Mouse (Mus musculus): ENCODE data around the gene Slc27a4. TPM values are rescaled to one million over a fixed set of nuclear protein-coding genes. Genes with fewer than 3 reads are reported as not detected.
"Not testable (repeated sequence)": the region's sequence is repeated elsewhere in the genome, so short reads cannot be mapped to it uniquely, and the experiment has no call there.

Gene Slc27a4
- polyA plus RNA-seq, 1 experiment from 2014 or later, result 16.2 TPM

GRCm38 (mm10) chr2:29781256-29781655 is 21.2 kb upstream of the Slc27a4 start:
- Histone ChIP-seq H3K9me3 (ENCODE audit: control insufficient read depth, low read length) (peaks cover 10% of the 10 kb centered on the region; the same call in 1 of the 2 replicates), H3K36me3 (ENCODE audit: control insufficient read depth, insufficient read depth, low read length) (peaks cover 98% of the 10 kb centered on the region)
- not testable (repeated sequence) for H3K9ac ChIP-seq (ENCODE audit: low read length); H3K4me2 ChIP-seq (ENCODE audit: low read length); H3K27ac ChIP-seq (ENCODE audit: low read depth); ATAC-seq (replicated peaks; ENCODE audit: low FRiP score, low TSS enrichment, low read depth); H3K4me3 ChIP-seq (ENCODE audit: low read depth, low read length); H3K27me3 ChIP-seq (replicated peaks; ENCODE audit: control insufficient read depth, insufficient read depth, low read length); DNase-seq (ENCODE audit: low spot score); H3K4me1 ChIP-seq (replicated peaks; ENCODE audit: control insufficient read depth, insufficient read depth, low read length)
- 97% methylated on average over 2 of the region's 2 CpGs for WGBS

- Histone ChIP-seq H3K27me3 (replicated peaks; ENCODE audit: control insufficient read depth, insufficient read depth, low read length) (no peaks in the 10 kb centered on the region), H3K4me2 (ENCODE audit: low read length) (no peak overlapping the region), H3K4me1 (replicated peaks; ENCODE audit: control insufficient read depth, insufficient read depth, low read length) (peaks cover 15% of the 10 kb centered on the region), H3K9ac (ENCODE audit: low read length) (no peak overlapping the region), H3K36me3 (ENCODE audit: control insufficient read depth, insufficient read depth, low read length) (peaks cover 70% of the 10 kb centered on the region), H3K4me3 (ENCODE audit: low read depth, low read length) (no peak overlapping the region), H3K9me3 (ENCODE audit: control insufficient read depth, low read length) (peaks cover 10% of the 10 kb centered on the region; the same call in 1 of the 2 replicates), H3K27ac (ENCODE audit: low read depth) (no peak overlapping the region)
- DNase-seq (ENCODE audit: low spot score) (no peak), ATAC-seq (replicated peaks; ENCODE audit: low FRiP score, low TSS enrichment, low read depth) (no peak)
- WGBS, result 75% methylated on average over 4 of the region's 4 CpGs
Measured at GRCm38 (mm10) chr2:29784290-29784689, 18.1 kb upstream of the Slc27a4 start.

- Histone ChIP-seq H3K27me3 (replicated peaks; ENCODE audit: control insufficient read depth, insufficient read depth, low read length) (no peaks in the 10 kb centered on the region), H3K36me3 (ENCODE audit: control insufficient read depth, insufficient read depth, low read length) (peaks cover 60% of the 10 kb centered on the region), H3K27ac (ENCODE audit: low read depth) (peak within 1 kb of the TSS; percentile 69), H3K9ac (ENCODE audit: low read length) (peak within 1 kb of the TSS; percentile 61), H3K4me3 (ENCODE audit: low read depth, low read length) (peak within 1 kb of the TSS; percentile 90), H3K4me2 (ENCODE audit: low read length) (peak within 1 kb of the TSS; percentile 94), H3K9me3 (ENCODE audit: control insufficient read depth, low read length) (no peaks in the 10 kb centered on the region), H3K4me1 (replicated peaks; ENCODE audit: control insufficient read depth, insufficient read depth, low read length) (peaks cover 16% of the 10 kb centered on the region)
- DNase-seq (ENCODE audit: low spot score) (peak; percentile 95), ATAC-seq (replicated peaks; ENCODE audit: low FRiP score, low TSS enrichment, low read depth) (peak; percentile 85)
- 2% methylated on average over 31 of the region's 31 CpGs for WGBS
Measured at GRCm38 (mm10) chr2:29787104-29787917, 15.1 kb upstream of the Slc27a4 start, which contains the start of gene Coq4. Gene Coq4 (plus strand): TSS chr2:29787493.

- H3K4me2 ChIP-seq (ENCODE audit: low read length), result peak within 1 kb of the TSS; percentile 94
- ATAC-seq (replicated peaks; ENCODE audit: low FRiP score, low TSS enrichment, low read depth) (peak; percentile 88), DNase-seq (ENCODE audit: low spot score) (peak; percentile 92)
- peak within 1 kb of the TSS; percentile 61 for H3K9ac ChIP-seq (ENCODE audit: low read length)
- H3K27me3 ChIP-seq (replicated peaks; ENCODE audit: control insufficient read depth, insufficient read depth, low read length), result no peaks in the 10 kb centered on the region
- peaks cover 52% of the 10 kb centered on the region for H3K36me3 ChIP-seq (ENCODE audit: control insufficient read depth, insufficient read depth, low read length)
- peak within 1 kb of the TSS; percentile 90 for H3K4me3 ChIP-seq (ENCODE audit: low read depth, low read length)
- peak within 1 kb of the TSS; percentile 69 for H3K27ac ChIP-seq (ENCODE audit: low read depth)
- WGBS, result under 1% methylated on average over 45 of the region's 45 CpGs
- H3K9me3 ChIP-seq (ENCODE audit: control insufficient read depth, low read length), result no peaks in the 10 kb centered on the region
- H3K4me1 ChIP-seq (replicated peaks; ENCODE audit: control insufficient read depth, insufficient read depth, low read length), result peaks cover 16% of the 10 kb centered on the region
Measured at GRCm38 (mm10) chr2:29787937-29788681, 14.3 kb upstream of the Slc27a4 start, which contains the start of gene Trub2. Gene Trub2 (minus strand): TSS chr2:29788502.

- WGBS, result 92% methylated on average over 2 of the region's 2 CpGs
- no peak overlapping the region for H3K27ac ChIP-seq (ENCODE audit: low read depth)
- peaks cover 9% of the 10 kb centered on the region for H3K4me1 ChIP-seq (replicated peaks; ENCODE audit: control insufficient read depth, insufficient read depth, low read length)
- peaks cover 32% of the 10 kb centered on the region for H3K36me3 ChIP-seq (ENCODE audit: control insufficient read depth, insufficient read depth, low read length)
- no peaks in the 10 kb centered on the region for H3K27me3 ChIP-seq (replicated peaks; ENCODE audit: control insufficient read depth, insufficient read depth, low read length)
- no peak overlapping the region for H3K4me3 ChIP-seq (ENCODE audit: low read depth, low read length)
- DNase-seq (ENCODE audit: low spot score), result no peak
- H3K9ac ChIP-seq (ENCODE audit: low read length), result no peak overlapping the region
- H3K9me3 ChIP-seq (ENCODE audit: control insufficient read depth, low read length), result no peaks in the 10 kb centered on the region
- ATAC-seq (replicated peaks; ENCODE audit: low FRiP score, low TSS enrichment, low read depth), result no peak
- no peak overlapping the region for H3K4me2 ChIP-seq (ENCODE audit: low read length)
Measured at GRCm38 (mm10) chr2:29792772-29793487, 9.5 kb upstream of the Slc27a4 start.

GRCm38 (mm10) chr2:29802827-29803201 is 380 bp downstream of the Slc27a4 start:
- ATAC-seq (replicated peaks; ENCODE audit: low FRiP score, low TSS enrichment, low read depth), result no peak; the same call in 1 of the 2 replicates
- no peaks in the 10 kb centered on the region for H3K27me3 ChIP-seq (replicated peaks; ENCODE audit: control insufficient read depth, insufficient read depth, low read length)
- peak overlapping the region; percentile 86 for H3K9ac ChIP-seq (ENCODE audit: low read length)
- peaks cover 7% of the 10 kb centered on the region for H3K4me1 ChIP-seq (replicated peaks; ENCODE audit: control insufficient read depth, insufficient read depth, low read length)
- peak overlapping the region; percentile 77; the same call in 1 of the 2 replicates for H3K27ac ChIP-seq (ENCODE audit: low read depth)
- H3K9me3 ChIP-seq (ENCODE audit: control insufficient read depth, low read length), result no peaks in the 10 kb centered on the region
- WGBS, result under 1% methylated on average over 39 of the region's 39 CpGs
- H3K36me3 ChIP-seq (ENCODE audit: control insufficient read depth, insufficient read depth, low read length), result peaks cover 34% of the 10 kb centered on the region
- peak overlapping the region; percentile 85 for H3K4me3 ChIP-seq (ENCODE audit: low read depth, low read length)
- H3K4me2 ChIP-seq (ENCODE audit: low read length), result peak overlapping the region; percentile 84
- DNase-seq (ENCODE audit: low spot score), result no peak

- no peak for ATAC-seq (replicated peaks; ENCODE audit: low FRiP score, low TSS enrichment, low read depth)
- Histone ChIP-seq H3K4me3 (ENCODE audit: low read depth, low read length) (peak overlapping the region; percentile 85), H3K27me3 (replicated peaks; ENCODE audit: control insufficient read depth, insufficient read depth, low read length) (no peaks in the 10 kb centered on the region), H3K27ac (ENCODE audit: low read depth) (no peak overlapping the region), H3K36me3 (ENCODE audit: control insufficient read depth, insufficient read depth, low read length) (peaks cover 38% of the 10 kb centered on the region), H3K9ac (ENCODE audit: low read length) (peak overlapping the region; percentile 86), H3K4me2 (ENCODE audit: low read length) (peak overlapping the region; percentile 84), H3K9me3 (ENCODE audit: control insufficient read depth, low read length) (no peaks in the 10 kb centered on the region), H3K4me1 (replicated peaks; ENCODE audit: control insufficient read depth, insufficient read depth, low read length) (peaks cover 7% of the 10 kb centered on the region)
- WGBS, result 20% methylated on average over 6 of the region's 6 CpGs
- DNase-seq (ENCODE audit: low spot score), result peak; percentile 63
Measured at GRCm38 (mm10) chr2:29803400-29803831, 982 bp downstream of the Slc27a4 start.

GRCm38 (mm10) chr2:29815678-29816371 is 13.4 kb downstream of the Slc27a4 start:
- no peak overlapping the region for H3K27ac ChIP-seq (ENCODE audit: low read depth)
- H3K9ac ChIP-seq (ENCODE audit: low read length), result no peak overlapping the region
- H3K4me1 ChIP-seq (replicated peaks; ENCODE audit: control insufficient read depth, insufficient read depth, low read length), result peaks cover 16% of the 10 kb centered on the region
- no peak for DNase-seq (ENCODE audit: low spot score)
- no peak for ATAC-seq (replicated peaks; ENCODE audit: low FRiP score, low TSS enrichment, low read depth)
- peaks cover 58% of the 10 kb centered on the region for H3K36me3 ChIP-seq (ENCODE audit: control insufficient read depth, insufficient read depth, low read length)
- no peaks in the 10 kb centered on the region for H3K27me3 ChIP-seq (replicated peaks; ENCODE audit: control insufficient read depth, insufficient read depth, low read length)
- WGBS, result 84% methylated on average over 11 of the region's 11 CpGs
- H3K4me3 ChIP-seq (ENCODE audit: low read depth, low read length), result no peak overlapping the region
- no peak overlapping the region for H3K4me2 ChIP-seq (ENCODE audit: low read length)
- H3K9me3 ChIP-seq (ENCODE audit: control insufficient read depth, low read length), result no peaks in the 10 kb centered on the region
